In the genomic region with DNA sequence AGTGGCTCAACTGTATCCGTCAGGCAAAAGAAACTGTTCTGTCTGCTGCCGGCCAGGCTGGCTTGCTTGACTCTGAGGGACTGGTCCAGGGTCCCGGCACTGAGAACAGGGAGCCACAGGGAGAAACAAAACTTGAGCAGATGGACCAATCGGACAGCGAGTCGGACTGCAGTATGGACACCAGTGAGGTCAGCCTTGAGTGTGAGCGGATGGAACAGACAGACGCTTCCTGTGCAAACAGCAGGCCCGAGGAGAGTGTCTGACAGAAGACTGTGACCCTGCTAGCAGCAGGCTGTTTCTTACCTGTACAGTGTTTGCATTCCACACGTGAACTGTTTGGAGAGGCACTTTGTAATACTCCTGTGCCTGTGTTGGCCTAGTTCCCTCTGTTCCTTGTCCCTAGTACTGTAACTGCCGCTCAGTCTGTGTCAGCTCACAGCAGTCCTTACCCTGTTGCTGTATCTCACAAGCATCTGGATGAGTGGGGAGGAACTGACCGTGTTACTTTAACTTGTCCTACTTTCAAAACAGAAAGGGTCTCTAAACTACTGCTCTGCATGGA, we compare ENCODE assay signal across 17 mouse cellular contexts. TPM values are rescaled to one million over a fixed set of nuclear protein-coding genes. Genes with fewer than 3 reads are reported as not detected.
DNase-seq lines count a peak whose midpoint lies in the region; ATAC-seq and TF ChIP-seq lines count a peak whose summit lies in the region.
"Had no signal": no experiment of that assay in that cellular context is flagged by ENCODE, and none has a peak within 500 bp of the region (broad histone marks: within the 10 kb centered on the region; RNA-seq: fewer than 3 reads in every experiment).

No protein-coding gene starts in this region.

- no peak overlapping the region for H3K4me2 ChIP-seq in liver, postnatal 0 days (ENCODE audit: low read depth, low read length)
- no peak overlapping the region for H3K4me2 ChIP-seq in liver, embryonic 12.5 days
- no peak overlapping the region for H3K4me2 ChIP-seq in lung, embryonic 14.5 days
- H3K4me2 ChIP-seq in forebrain, embryonic 16.5 days (ENCODE audit: low read length): no peak overlapping the region
- H3K4me2 ChIP-seq: forebrain, embryonic 13.5 days; heart, embryonic 13.5 days; intestine, embryonic 15.5 days; limb, embryonic 13.5 days had no signal

- H3K9ac ChIP-seq in liver, postnatal 0 days (replicated peaks): no peak overlapping the region
- no peak overlapping the region for H3K9ac ChIP-seq in liver, embryonic 12.5 days
- no peak overlapping the region for H3K9ac ChIP-seq in lung, embryonic 14.5 days
- no peak overlapping the region for H3K9ac ChIP-seq in forebrain, embryonic 16.5 days (replicated peaks; ENCODE audit: low read depth, low read length)
- H3K9ac ChIP-seq: forebrain, embryonic 13.5 days; heart, embryonic 13.5 days; intestine, embryonic 15.5 days; limb, embryonic 13.5 days had no signal

- no peak for TF ChIP-seq CTCF in liver, postnatal 0 days (IDR thresholded peaks at IDR 0.05; ENCODE audit: low read depth)
- TF ChIP-seq CTCF in lung, embryonic 14.5 days (IDR thresholded peaks at IDR 0.05; ENCODE audit: low read depth): no peak
- no peak for TF ChIP-seq CTCF in small intestine, adult 2 months (IDR thresholded peaks at IDR 0.05; ENCODE audit: extremely low read depth, insufficient read length, insufficient replicate concordance, low read depth, low read length)

- no peaks in the 10 kb centered on the region for H3K27me3 ChIP-seq in liver, postnatal 0 days (ENCODE audit: insufficient read depth, low read length)
- no peaks in the 10 kb centered on the region for H3K27me3 ChIP-seq in liver, embryonic 12.5 days (replicated peaks)
- H3K27me3 ChIP-seq in lung, embryonic 14.5 days (ENCODE audit: insufficient read depth, low read length): no peaks in the 10 kb centered on the region
- no peaks in the 10 kb centered on the region for H3K27me3 ChIP-seq in small intestine, adult 2 months (ENCODE audit: control insufficient read depth, insufficient read depth, low read length)
- no peaks in the 10 kb centered on the region for H3K27me3 ChIP-seq in forebrain, embryonic 16.5 days (replicated peaks; ENCODE audit: control insufficient read depth, insufficient read depth, low read length)
- H3K27me3 ChIP-seq: forebrain, embryonic 13.5 days; heart, embryonic 13.5 days; intestine, embryonic 15.5 days; limb, embryonic 13.5 days; Patski had no signal

- peak overlapping the region; percentile 76 for H3K27ac ChIP-seq in liver, postnatal 0 days (ENCODE audit: low read depth)
- no peak overlapping the region for H3K27ac ChIP-seq in liver, embryonic 12.5 days
- peak overlapping the region; percentile 75 for H3K27ac ChIP-seq in lung, embryonic 14.5 days (ENCODE audit: low read depth)
- H3K27ac ChIP-seq in small intestine, adult 2 months (ENCODE audit: insufficient read depth, low read depth, low read length): peak overlapping the region; percentile 64
- no peak overlapping the region for H3K27ac ChIP-seq in forebrain, embryonic 16.5 days (ENCODE audit: low read length)
- H3K27ac ChIP-seq: forebrain, embryonic 13.5 days; heart, embryonic 13.5 days; intestine, embryonic 15.5 days; limb, embryonic 13.5 days had no signal

- H3K4me1 ChIP-seq in liver, postnatal 0 days (ENCODE audit: insufficient read depth): peaks cover 3% of the 10 kb centered on the region
- H3K4me1 ChIP-seq in liver, embryonic 12.5 days: 0 out of 2 replicates have a peak, but pooled peaks cover 6% of the 10 kb centered on the region
- no peaks in the 10 kb centered on the region for H3K4me1 ChIP-seq in lung, embryonic 14.5 days (ENCODE audit: insufficient read depth)
- H3K4me1 ChIP-seq in small intestine, adult 2 months (ENCODE audit: control insufficient read depth, insufficient read depth, insufficient read length, low read length): peaks cover 12% of the 10 kb centered on the region
- no peaks in the 10 kb centered on the region for H3K4me1 ChIP-seq in forebrain, embryonic 16.5 days (replicated peaks; ENCODE audit: control insufficient read depth, insufficient read depth, low read length)
- H3K4me1 ChIP-seq: forebrain, embryonic 13.5 days; limb, embryonic 13.5 days had no signal

- peak; percentile 89 for DNase-seq in heart, adult 11 months
- DNase-seq in heart, adult 8-10 months (ENCODE audit: low spot score): no peak
- DNase-seq in liver, postnatal 0 days: no peak
- peak; percentile 38 for DNase-seq in lung, embryonic 14.5 days
- DNase-seq in urinary bladder, postnatal 10 days (ENCODE audit: low spot score): no peak
- DNase-seq: cerebellum, adult 11-12 months; kidney, postnatal 14 days; midbrain, embryonic 14.5 days; right cerebral cortex, postnatal 14 days had no signal

- no peaks in the 10 kb centered on the region for H3K9me3 ChIP-seq in liver, postnatal 0 days (ENCODE audit: low read length)
- H3K9me3 ChIP-seq in liver, embryonic 12.5 days (replicated peaks): no peaks in the 10 kb centered on the region
- H3K9me3 ChIP-seq in lung, embryonic 14.5 days (ENCODE audit: low read depth, low read length): no peaks in the 10 kb centered on the region
- H3K9me3 ChIP-seq in forebrain, embryonic 16.5 days (ENCODE audit: control insufficient read depth, low read length): no peaks in the 10 kb centered on the region
- H3K9me3 ChIP-seq: forebrain, embryonic 13.5 days; heart, embryonic 13.5 days; intestine, embryonic 15.5 days; limb, embryonic 13.5 days had no signal

- H3K36me3 ChIP-seq in liver, postnatal 0 days (replicated peaks; ENCODE audit: insufficient read depth, low read length): peaks cover 63% of the 10 kb centered on the region
- 0 out of 2 replicates have a peak, but pooled peaks cover 6% of the 10 kb centered on the region for H3K36me3 ChIP-seq in liver, embryonic 12.5 days
- H3K36me3 ChIP-seq in lung, embryonic 14.5 days (ENCODE audit: insufficient read depth): no peaks in the 10 kb centered on the region
- H3K36me3 ChIP-seq in small intestine, adult 2 months (ENCODE audit: control insufficient read depth, insufficient read depth, low read length): peaks cover 30% of the 10 kb centered on the region; the same call in 1 of the 2 replicates
- H3K36me3 ChIP-seq in forebrain, embryonic 16.5 days (ENCODE audit: control insufficient read depth, insufficient read depth): no peaks in the 10 kb centered on the region
- H3K36me3 ChIP-seq: intestine, embryonic 15.5 days had no signal

- no peak for TF ChIP-seq EP300 in liver, postnatal 0 days (IDR thresholded peaks at IDR 0.05; ENCODE audit: low read depth)

- no peak for TF ChIP-seq POLR2A in small intestine, adult 2 months (IDR thresholded peaks at IDR 0.05; ENCODE audit: low read depth, low read length)

- no peak for ATAC-seq in liver, postnatal 0 days
- no peak for ATAC-seq in liver, embryonic 12.5 days
- ATAC-seq in lung, embryonic 14.5 days (ENCODE audit: insufficient read depth): peak; percentile 70; the same call in 1 of the 2 replicates
- no peak for ATAC-seq in forebrain, embryonic 16.5 days
- ATAC-seq: forebrain, embryonic 13.5 days; intestine, embryonic 15.5 days; Patski had no signal

- no peak overlapping the region for H3K4me3 ChIP-seq in liver, postnatal 0 days (ENCODE audit: low read depth, low read length)
- no peak overlapping the region for H3K4me3 ChIP-seq in liver, embryonic 12.5 days
- H3K4me3 ChIP-seq in lung, embryonic 14.5 days (ENCODE audit: low read depth, low read length): no peak overlapping the region
- no peak overlapping the region for H3K4me3 ChIP-seq in small intestine, adult 2 months (ENCODE audit: low read depth, low read length)
- H3K4me3 ChIP-seq in forebrain, embryonic 16.5 days (replicated peaks; ENCODE audit: low read length): no peak overlapping the region
- H3K4me3 ChIP-seq: forebrain, embryonic 13.5 days; heart, embryonic 13.5 days; intestine, embryonic 15.5 days; limb, embryonic 13.5 days had no signal

- 73% methylated on average over 12 of the region's 12 CpGs for WGBS in liver, postnatal 0 days (ENCODE audit: insufficient replicate concordance)
- WGBS in liver, embryonic 12.5 days (ENCODE audit: insufficient replicate concordance): 66% methylated on average over 12 of the region's 12 CpGs
- WGBS in lung, embryonic 14.5 days: 34% methylated on average over 12 of the region's 12 CpGs
- WGBS in small intestine, adult 2 months: 75% methylated on average over 12 of the region's 12 CpGs
- WGBS in forebrain, embryonic 16.5 days: 88% methylated on average over 12 of the region's 12 CpGs

RNA-seq across cellular contexts. Expression of a gene that starts 26.8 kb away (rescaled TPM):
- 10 to 100 TPM in 2 of 4 experiments, 1 to 10 TPM in 2; 9.2 to 10.5 (median 9.8) TPM for total RNA-seq in heart, adult 8-10 months (2022)
- 3.6 and 3.9 TPM in 2 replicates for polyA plus RNA-seq in liver, postnatal 0 days (2015; fragmentation: Nextera tagmentation; extraction: Ambion mirVana)
- polyA plus RNA-seq in liver, embryonic 12.5 days (2016; fragmentation: Nextera tagmentation; extraction: Ambion mirVana): 9.3 and 9.4 TPM in 2 replicates
- polyA plus RNA-seq in lung, embryonic 14.5 days (2014; fragmentation: Nextera tagmentation; extraction: Ambion mirVana): 13.7 and 14.6 TPM in 2 replicates
- polyA plus RNA-seq in small intestine, adult 2 months (2012; rRNA removed): 1.2 and 1.8 TPM in 2 replicates
- 13.7 and 17.4 TPM in 2 replicates for polyA plus RNA-seq in forebrain, embryonic 16.5 days (2015; fragmentation: Nextera tagmentation; extraction: Ambion mirVana)

Comparison
In these comparisons a context has a peak if more than half of its experiments do, and no peak if none do; other contexts are left out.
1. DNase-seq: peak in heart, adult 11 months (single experiment) and lung, embryonic 14.5 days (single experiment); none in heart, adult 8-10 months (single experiment), liver, postnatal 0 days (single experiment) and urinary bladder, postnatal 10 days (single experiment).
2. H3K27ac ChIP-seq: peak in liver, postnatal 0 days (single experiment), lung, embryonic 14.5 days (single experiment) and small intestine, adult 2 months (single experiment); none in liver, embryonic 12.5 days (single experiment) and forebrain, embryonic 16.5 days (single experiment).